Mouse (Mus musculus): ENCODE measurements around the gene Rnf25. TPM values are rescaled to one million over a fixed set of nuclear protein-coding genes. Genes with fewer than 3 reads are reported as not detected.

Gene Rnf25
- total RNA-seq (2021) = 10 to 100 TPM; 18.9 to 20.2 TPM
- long read RNA-seq, experiment 1, partial matches to known transcripts = 0 of 1 reads
- long read RNA-seq, experiment 1, other reads (novel, unspliced or antisense) = 0 of 1 reads
- long read RNA-seq, experiment 2 = 0 reads

DNA sequence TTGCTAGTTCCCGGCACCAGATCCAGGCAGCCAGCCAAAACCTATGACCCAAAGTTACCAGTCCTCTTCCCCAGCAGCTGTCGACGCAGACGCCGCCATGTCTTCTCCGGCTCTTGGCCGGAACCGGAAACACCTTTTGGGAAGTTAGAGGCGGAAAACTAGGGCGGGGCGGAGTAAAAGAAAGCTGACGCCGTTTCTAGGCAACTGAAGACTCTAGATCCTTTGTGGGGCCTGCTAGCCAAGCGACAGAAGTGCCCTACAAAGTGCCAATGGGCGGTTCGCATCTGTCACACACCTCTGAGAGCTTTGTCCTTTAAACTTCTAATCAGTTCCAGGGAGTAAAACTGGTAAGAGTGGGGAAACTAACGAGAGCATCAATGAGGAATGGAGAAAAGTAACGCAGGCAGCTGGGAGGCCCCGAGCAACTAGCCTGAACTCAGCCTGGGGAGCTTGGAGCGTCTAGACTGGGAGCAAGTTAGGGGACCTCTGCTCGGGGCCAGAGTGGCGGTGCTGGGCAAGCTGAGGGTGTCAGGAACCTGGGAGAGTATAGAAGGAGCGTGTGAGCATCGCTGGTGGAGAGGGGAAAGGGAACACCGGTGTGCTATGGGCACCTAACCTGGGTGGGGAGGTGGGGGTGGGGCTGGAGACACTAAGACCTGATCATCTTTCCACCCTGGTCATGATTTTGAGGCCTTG lies at the start of gene Rnf25, which contains the start of gene Stk36:
TSS of gene Rnf25 (minus strand) at position 131 of the 696 bp plus-strand sequence.
TSS of gene Stk36 (plus strand) at position 179 of the 696 bp plus-strand sequence.
- Histone ChIP-seq H3K4me3 (peak within 1 kb of the TSS; percentile 90), H3K27ac (peak within 1 kb of the TSS; percentile 92)
- intact Hi-C loops (cut with DNase I) = no loop called here
- no peak for TF ChIP-seq CTCF (IDR thresholded peaks at IDR 0.05)
- DNase-seq = peak; percentile 90

DNA sequence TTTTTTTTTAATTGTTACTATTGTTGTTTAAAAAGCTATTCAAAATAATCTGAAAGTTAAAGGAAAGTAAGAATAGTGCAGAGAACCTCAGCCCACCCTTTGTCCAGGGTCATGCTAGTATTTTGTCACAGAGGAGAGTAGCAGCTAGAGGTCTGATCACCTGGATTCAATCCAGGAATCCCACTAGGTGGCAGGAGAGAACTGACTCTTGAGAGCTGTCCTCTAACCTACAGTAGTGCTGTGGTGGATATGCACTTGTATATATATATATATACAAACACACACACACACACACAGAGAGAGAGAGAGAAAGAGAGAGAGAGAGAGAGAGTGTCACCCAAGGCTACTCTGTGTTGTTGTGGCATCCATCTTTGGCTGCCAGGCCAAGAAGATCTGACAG lies 42.7 kb upstream of the Rnf25 start:
- peak; percentile 31; the same call in 1 of the 2 replicates for TF ChIP-seq CTCF (IDR thresholded peaks at IDR 0.05)
- Histone ChIP-seq H3K27ac (no peak overlapping the region), H3K4me3 (no peak overlapping the region)
- no peak for DNase-seq
- intact Hi-C loops (cut with DNase I) = no loop called here

DNA sequence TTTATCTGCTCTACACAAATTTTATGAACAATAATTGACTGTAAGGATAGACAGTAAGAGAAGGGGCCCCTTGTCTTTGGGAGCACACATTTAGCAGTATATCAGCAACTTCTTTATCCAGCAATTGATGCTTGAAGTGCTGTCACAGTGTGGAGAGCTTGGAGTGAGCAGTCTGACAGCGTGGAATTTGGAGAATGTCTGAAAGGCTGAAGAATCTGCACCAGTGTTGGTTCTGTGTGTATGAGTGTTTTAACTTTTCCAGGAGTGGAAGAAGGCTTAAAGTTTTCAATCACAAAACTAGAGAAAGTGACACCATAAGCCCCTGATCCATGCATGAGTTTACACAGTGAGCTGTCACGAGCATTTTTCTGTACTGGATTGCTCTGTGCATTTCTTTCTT lies 42.3 kb upstream of the Rnf25 start:
- no peak for TF ChIP-seq CTCF (IDR thresholded peaks at IDR 0.05)
- intact Hi-C loops (cut with DNase I) = no loop called here
- DNase-seq = no peak
- H3K4me3 ChIP-seq = no peak overlapping the region
- H3K27ac ChIP-seq = no peak overlapping the region

DNA sequence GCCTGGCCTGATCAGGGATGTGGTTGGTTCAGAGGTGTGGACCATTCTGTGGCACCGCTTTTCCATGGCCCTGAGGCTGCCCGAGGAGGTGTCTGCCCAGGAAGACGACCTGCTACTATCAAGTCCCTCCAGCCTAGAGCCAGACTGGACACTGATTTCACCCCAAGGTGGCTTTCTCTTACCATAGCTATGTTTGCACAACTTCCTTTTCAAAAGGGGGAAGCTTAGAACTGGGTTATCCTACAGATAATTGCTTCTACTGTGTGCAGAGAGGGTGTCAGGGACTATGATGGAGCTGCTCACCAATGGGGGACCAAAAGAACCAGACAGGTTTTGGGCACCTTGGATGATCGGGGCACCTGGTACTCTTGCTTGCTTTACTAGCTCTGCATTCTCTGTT lies 31.5 kb upstream of the Rnf25 start:
- no peak overlapping the region for H3K4me3 ChIP-seq
- no peak for DNase-seq
- no peak overlapping the region for H3K27ac ChIP-seq
- intact Hi-C loops (cut with DNase I) = no loop called here
- no peak for TF ChIP-seq CTCF (IDR thresholded peaks at IDR 0.05)

DNA sequence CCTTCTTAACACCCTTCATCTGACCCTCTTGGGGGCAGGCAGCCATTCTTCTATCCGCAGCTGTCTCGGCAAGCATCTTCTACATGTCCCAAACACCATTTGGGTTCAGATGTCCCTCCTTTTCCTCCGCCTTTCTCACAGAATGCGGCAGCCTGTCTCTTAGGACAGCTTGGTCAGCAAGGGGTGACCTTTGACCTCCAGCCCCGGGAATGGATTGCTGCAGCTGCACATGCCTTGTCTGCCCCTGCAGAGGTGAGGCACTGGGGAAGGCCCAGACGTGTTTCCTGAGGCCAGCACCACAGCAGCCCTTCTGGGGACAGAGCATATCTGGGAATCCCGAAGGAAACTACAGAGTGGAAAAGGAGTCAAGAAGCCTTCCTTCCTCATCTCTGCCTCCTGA lies 26.8 kb upstream of the Rnf25 start:
- no peak for DNase-seq
- no peak overlapping the region for H3K27ac ChIP-seq
- no peak overlapping the region for H3K4me3 ChIP-seq
- no peak for TF ChIP-seq CTCF (IDR thresholded peaks at IDR 0.05)
- intact Hi-C loops (cut with DNase I) = no loop called here

DNA sequence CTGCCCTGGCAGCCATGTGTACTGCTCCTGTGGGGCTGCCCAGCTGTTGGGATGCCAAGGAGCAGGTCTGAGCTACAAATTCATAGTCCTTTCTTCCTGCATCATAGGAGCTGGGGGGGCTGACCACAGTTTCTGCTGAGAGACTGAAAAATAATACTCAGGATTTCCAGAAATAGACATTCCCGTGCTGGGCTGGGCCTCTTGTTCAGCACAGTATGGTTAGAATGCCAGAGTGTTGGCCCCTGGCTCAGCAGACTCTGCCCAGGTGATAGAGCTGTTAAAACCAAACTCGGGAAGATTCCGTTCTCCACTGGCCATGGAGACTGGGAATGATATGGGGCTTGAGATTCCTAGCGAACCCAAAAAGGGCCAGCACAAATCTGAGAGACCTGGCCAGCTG lies 24.9 kb upstream of the Rnf25 start:
- no peak for DNase-seq
- TF ChIP-seq CTCF (IDR thresholded peaks at IDR 0.05) = no peak
- intact Hi-C loops (cut with DNase I) = no loop called here
- Histone ChIP-seq H3K4me3 (no peak overlapping the region), H3K27ac (no peak overlapping the region)

DNA sequence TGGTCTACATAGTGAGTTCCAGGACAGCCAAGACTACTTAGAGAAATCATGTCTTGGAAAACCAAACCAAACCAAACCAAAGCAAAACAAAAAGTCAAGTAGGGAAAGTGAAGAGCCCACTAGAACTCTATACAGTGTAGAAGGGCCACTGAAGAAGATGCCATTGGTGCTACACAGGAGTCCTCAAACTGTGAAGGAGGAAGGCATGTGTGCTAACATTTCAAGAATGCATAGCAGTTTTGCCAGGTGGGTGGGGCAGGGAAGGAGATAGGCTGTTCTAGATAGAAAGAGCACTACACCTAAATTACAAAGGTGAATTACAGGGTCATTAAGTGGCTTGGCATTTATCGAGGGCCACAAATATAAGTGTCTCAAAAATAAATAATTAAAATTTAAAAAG lies 23.0 kb upstream of the Rnf25 start:
- no peak for TF ChIP-seq CTCF (IDR thresholded peaks at IDR 0.05)
- Histone ChIP-seq H3K4me3 (no peak overlapping the region), H3K27ac (no peak overlapping the region)
- no peak for DNase-seq
- intact Hi-C loops (cut with DNase I) = no loop called here

DNA sequence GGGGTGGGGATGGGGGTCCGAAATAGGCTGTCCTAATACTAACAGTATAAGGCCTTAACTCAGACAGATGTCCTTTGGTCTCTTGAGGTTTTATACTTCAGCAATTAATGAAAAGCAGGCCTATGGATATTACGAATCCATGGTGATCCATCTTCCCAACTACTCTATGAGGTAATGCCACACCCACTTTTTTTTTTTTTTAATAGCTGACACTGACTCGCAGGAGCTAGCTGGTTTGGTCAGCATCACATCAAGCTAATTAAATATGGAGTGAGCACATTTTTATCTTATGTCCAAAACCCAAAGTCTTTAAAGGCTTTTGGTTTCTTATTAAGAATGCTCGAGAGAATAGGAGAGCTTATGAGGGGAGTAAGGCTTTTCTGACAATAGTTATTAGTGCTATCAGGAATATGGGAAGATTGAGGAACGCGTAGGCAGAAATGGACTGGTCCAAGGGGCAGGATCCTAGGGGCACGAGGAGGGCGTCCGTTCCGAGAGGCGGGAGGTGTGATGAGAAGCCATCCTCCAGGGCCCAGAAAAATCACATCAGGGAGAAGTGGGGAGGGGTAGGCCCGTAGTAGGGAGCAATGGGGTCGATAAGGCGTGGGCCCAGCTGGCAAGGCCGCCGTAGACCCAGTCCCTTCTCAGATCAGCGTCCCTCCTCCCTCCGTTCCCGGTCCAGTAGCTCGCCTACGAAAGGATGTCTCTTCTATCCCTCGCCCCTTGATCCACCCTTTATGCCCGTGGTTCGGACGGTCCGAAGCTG lies 513 bp downstream of the Rnf25 start:
- intact Hi-C loops (cut with DNase I) = no loop called here
- peak overlapping the region; percentile 90 for H3K4me3 ChIP-seq
- TF ChIP-seq CTCF (IDR thresholded peaks at IDR 0.05) = no peak
- peak overlapping the region; percentile 92 for H3K27ac ChIP-seq
- no peak for DNase-seq

DNA sequence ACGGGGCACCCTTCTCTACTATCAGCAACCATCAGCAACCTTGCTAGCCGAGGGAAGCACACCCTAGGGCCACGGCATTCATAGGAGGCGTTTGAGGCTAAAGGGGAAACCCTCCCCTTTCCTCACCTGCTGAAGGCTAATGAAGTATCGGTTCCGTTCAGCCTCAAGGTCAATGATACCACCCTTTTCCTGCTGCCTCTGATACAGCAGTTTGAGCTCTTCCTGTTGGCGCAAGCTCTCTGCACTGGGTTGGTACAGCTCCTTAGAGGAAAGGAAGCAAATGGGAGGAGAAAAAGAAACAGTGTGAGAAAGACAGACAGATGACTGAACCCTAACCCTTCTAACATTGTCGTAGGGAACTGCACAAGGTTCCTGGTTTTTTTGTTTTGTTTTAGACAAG lies 6.8 kb downstream of the Rnf25 start:
- TF ChIP-seq CTCF (IDR thresholded peaks at IDR 0.05) = no peak
- Histone ChIP-seq H3K27ac (no peak overlapping the region), H3K4me3 (no peak overlapping the region)
- no peak for DNase-seq
- intact Hi-C loops (cut with DNase I) = no loop called here

DNA sequence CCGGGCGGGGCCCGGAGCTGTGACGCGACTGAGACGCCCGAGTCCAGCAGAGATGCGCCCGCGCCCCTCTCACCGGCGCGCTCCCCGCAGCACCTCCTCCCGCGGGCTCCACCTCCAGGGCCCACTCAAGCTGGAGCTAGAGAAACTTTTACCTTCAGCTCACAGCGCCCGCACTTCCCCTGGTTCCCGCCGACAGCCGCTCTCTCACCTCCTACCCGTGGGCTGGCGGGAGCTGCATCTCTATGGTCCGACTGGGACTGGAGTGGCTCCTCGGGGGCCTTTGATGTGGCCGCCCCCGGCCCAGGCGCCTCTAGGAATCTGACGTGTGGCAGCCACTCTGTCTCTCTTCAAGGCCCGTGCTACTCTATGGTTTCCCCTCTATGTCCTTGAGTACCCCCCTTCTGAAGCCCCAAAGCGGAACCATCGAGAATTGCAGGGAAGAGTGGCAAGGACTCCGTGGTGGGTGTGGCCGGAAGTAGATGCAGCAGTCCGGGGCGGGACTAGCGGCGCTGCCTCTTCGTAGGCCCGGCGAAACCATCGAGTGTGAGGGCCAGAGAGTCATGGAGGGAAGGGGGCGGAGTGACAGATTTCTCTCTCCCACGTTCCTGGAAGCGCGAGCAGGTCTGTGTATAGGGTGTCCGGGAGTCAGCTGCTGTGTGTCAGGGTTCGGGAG lies 13.3 kb downstream of the Rnf25 start, which contains the start of the genes Zfp142 and Bcs1l:
TSS of gene Zfp142 (minus strand) at position 474 of the 673 bp plus-strand sequence.
TSS of gene Bcs1l (plus strand) at position 517 of the 673 bp plus-strand sequence.
- intact Hi-C loops (cut with DNase I) = loop anchor here (5.0 to 10.0 kb wide), 4 partner anchors 81 to 729 kb away; partner anchors contain the start of genes Aamp, Cnot9, Dnpep and Pnkd
- peak; percentile 17; the same call in 1 of the 2 replicates for TF ChIP-seq CTCF (IDR thresholded peaks at IDR 0.05)
- Histone ChIP-seq H3K4me3 (peak within 1 kb of the TSS; percentile 99), H3K27ac (peak within 1 kb of the TSS; percentile 96)
- peak; percentile 99 for DNase-seq

DNA sequence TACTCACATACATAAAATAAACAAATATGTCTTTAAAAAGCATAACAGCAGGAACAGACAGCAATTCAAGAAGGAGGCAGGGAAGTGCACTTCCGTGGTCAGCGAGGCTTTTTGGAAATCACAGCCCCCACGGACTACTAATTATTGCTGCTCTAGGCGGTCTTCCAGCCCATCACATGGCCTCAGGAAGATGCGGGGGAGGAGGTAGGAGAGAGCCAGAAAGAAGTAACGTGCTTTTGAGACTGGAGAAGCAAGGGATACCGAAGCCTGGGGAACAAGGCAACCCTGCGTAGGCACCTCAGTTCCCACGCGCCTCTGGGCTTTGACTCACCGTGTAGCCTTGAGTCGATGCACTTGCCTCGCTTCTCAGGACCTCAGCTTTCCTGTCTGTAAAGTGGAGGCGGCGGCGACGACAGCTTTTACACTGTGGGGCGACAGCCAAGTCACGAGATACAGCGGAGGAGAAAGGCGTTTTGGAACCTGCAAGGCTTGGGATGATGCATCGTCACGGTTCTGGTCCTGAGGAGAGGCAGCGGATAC lies 13.9 kb downstream of the Rnf25 start:
- DNase-seq = peak; percentile 40
- intact Hi-C loops (cut with DNase I) = loop anchor here (5.0 to 10.0 kb wide), 4 partner anchors 80 to 730 kb away; partner anchors contain the start of genes Aamp, Cnot9, Dnpep and Pnkd
- H3K4me3 ChIP-seq = peak overlapping the region; percentile 99
- no peak for TF ChIP-seq CTCF (IDR thresholded peaks at IDR 0.05)
- peak overlapping the region; percentile 96 for H3K27ac ChIP-seq
